Mouse (Mus musculus) bone marrow, adult 2 months (tissue): ENCODE results near the gene Cdc14b. TPM values are rescaled to one million over a fixed set of nuclear protein-coding genes. Genes with fewer than 3 reads are reported as not detected.
"Not testable (repeated sequence)": the region's sequence is repeated elsewhere in the genome, so short reads cannot be mapped to it uniquely, and the experiment has no call there.

ENCODE experiments used
- H3K27ac ChIP-seq: fragments of 200-500 bp; 2 replicates; pipeline ENCODE4 v1.5.1; 2012; ENCODE audit warnings: low read depth, mild to moderate bottlenecking, control low read depth, inconsistent platforms, low read length; ENCODE audit not compliant: control insufficient read depth, poor library complexity, insufficient read depth
- H3K4me1 ChIP-seq: fragments of 200-500 bp; 2 replicates; pipeline ENCODE4 v1.6.1; 2011; ENCODE audit warnings: low read length; ENCODE audit not compliant: control insufficient read depth, insufficient read depth
- H3K4me3 ChIP-seq: fragments of 200-500 bp; replicated peaks from 2 replicates; pipeline ENCODE3; 2011; ENCODE audit warnings: mild to moderate bottlenecking, low read depth, low read length, control low read depth; ENCODE audit not compliant: control insufficient read depth
- CTCF ChIP-seq: fragments of 200-500 bp; IDR thresholded peaks from 2 replicates; pipeline ENCODE4 v1.5.1; 2011; ENCODE audit warnings: low read length, control low read depth; ENCODE audit not compliant: control insufficient read depth, insufficient read depth
- POLR2A ChIP-seq: fragments of 200-500 bp; IDR thresholded peaks from 2 replicates; pipeline ENCODE4 v1.6.1; 2011; ENCODE audit warnings: low read depth, mild to moderate bottlenecking, control low read depth, low read length, borderline replicate concordance; ENCODE audit not compliant: control insufficient read depth
- WGBS: fragments of 180-500 bp; shearing (Covaris S2); methylation state at CpG from one replicate; pipeline ENCODE4 v1.1.7; 2018; 5-methylcytosine and 5-hydroxymethylcytosine counted together
- polyA plus RNA-seq: library from polyadenylated mRNA; stranded (reverse); fragments of >200 nt; gene quantifications from 2 replicates; pipeline ENCODE4 v1.2.4, GENCODE M21; 2011; ENCODE audit warnings: low replicate concordance; ENCODE audit not compliant: missing spikeins, insufficient read depth, insufficient read length

The Cdc14b gene
- polyA plus RNA-seq, 1 experiment: 0.42 TPM

GRCm38 (mm10) chr13:64264586-64264985 is 10.5 kb downstream of the Cdc14b start:
- no peak overlapping the region for H3K4me3 ChIP-seq
- 83% methylated on average over 6 of the region's 6 CpGs for WGBS

GRCm38 (mm10) chr13:64259903-64260302 is 15.2 kb downstream of the Cdc14b start:
- no peaks in the 10 kb centered on the region for H3K4me1 ChIP-seq
- 84% methylated on average over 7 of the region's 7 CpGs for WGBS
- no peak overlapping the region for H3K4me3 ChIP-seq
- TF ChIP-seq CTCF (no peak), POLR2A (no peak)
- no peak overlapping the region for H3K27ac ChIP-seq

More at GRCm38 (mm10) chr13:64264586-64264985, 10.5 kb downstream of the Cdc14b start:
- Histone ChIP-seq H3K27ac (no peak overlapping the region), H3K4me1 (no peaks in the 10 kb centered on the region)
- no peak for TF ChIP-seq CTCF
- no peak for TF ChIP-seq POLR2A

GRCm38 (mm10) chr13:64258516-64258821 is 16.6 kb downstream of the Cdc14b start:
- WGBS: 84% methylated on average over 4 of the region's 4 CpGs
- TF ChIP-seq POLR2A (no peak), CTCF (no peak)
- H3K4me1 ChIP-seq: no peaks in the 10 kb centered on the region
- H3K27ac ChIP-seq: no peak overlapping the region
- no peak overlapping the region for H3K4me3 ChIP-seq

GRCm38 (mm10) chr13:64257814-64258515 is 17.1 kb downstream of the Cdc14b start:
- WGBS: 85% methylated on average over 5 of the region's 5 CpGs
- no peaks in the 10 kb centered on the region for H3K4me1 ChIP-seq
- TF ChIP-seq POLR2A (no peak), CTCF (no peak)
- H3K4me3 ChIP-seq: no peak overlapping the region
- no peak overlapping the region for H3K27ac ChIP-seq

GRCm38 (mm10) chr13:64257010-64257813 is 17.9 kb downstream of the Cdc14b start:
- 65% methylated on average over 12 of the region's 12 CpGs for WGBS
- no peaks in the 10 kb centered on the region; the same call in 1 of the 2 replicates for H3K4me1 ChIP-seq
- H3K4me3 ChIP-seq: no peak overlapping the region
- no peak for TF ChIP-seq POLR2A
- TF ChIP-seq CTCF: no peak
- no peak overlapping the region for H3K27ac ChIP-seq

- not testable (repeated sequence) for H3K4me1 ChIP-seq, H3K27ac ChIP-seq, H3K4me3 ChIP-seq
- WGBS: 65% methylated on average over 11 of the region's 11 CpGs
Observed at GRCm38 (mm10) chr13:64254185-64254584, 20.9 kb downstream of the Cdc14b start.

GRCm38 (mm10) chr13:64253697-64254096 is 21.4 kb downstream of the Cdc14b start:
- no peaks in the 10 kb centered on the region; the same call in 1 of the 2 replicates for H3K4me1 ChIP-seq
- no peak for TF ChIP-seq CTCF
- no peak overlapping the region for H3K27ac ChIP-seq
- no peak overlapping the region for H3K4me3 ChIP-seq

- Histone ChIP-seq H3K27ac (no peak overlapping the region), H3K4me3 (no peak overlapping the region), H3K4me1 (no peaks in the 10 kb centered on the region; the same call in 1 of the 2 replicates)
- WGBS: 44% methylated on average over 5 of the region's 5 CpGs
- TF ChIP-seq CTCF (no peak), POLR2A (no peak)
Observed at GRCm38 (mm10) chr13:64252147-64252546, 22.9 kb downstream of the Cdc14b start.
